Mouse (Mus musculus) gastrocnemius, postnatal 14 days (tissue): ENCODE measurements around the gene Gm4881. TPM values are rescaled to one million over a fixed set of nuclear protein-coding genes. Genes with fewer than 3 reads are reported as not detected.

ENCODE experiments used
- DNase-seq: peaks from one replicate; pipeline ENCODE4 v3.0.0; 2021; ENCODE audit warnings: mixed read lengths
- intact Hi-C: fragments of 180-260 bp; cut with DNase I; formaldehyde crosslinking; loops from one replicate; pipeline ENCODE4 v1.15.1; 2025; ENCODE audit warnings: low total_unique reads
- long read RNA-seq, 2 experiments: library from polyadenylated mRNA; stranded (forward); transcript quantifications; one replicate each; pipeline ENCODE4 v2.0.0; 2021
- total RNA-seq, 2 experiments: library from RNA; stranded (reverse); gene quantifications; 2 replicates each; pipeline ENCODE4 v1.2.3; 2021

Gm4881 gene
- total RNA-seq: not detected
- long read RNA-seq, experiment 1: 0 reads
- long read RNA-seq, experiment 2: 0 reads

DNA sequence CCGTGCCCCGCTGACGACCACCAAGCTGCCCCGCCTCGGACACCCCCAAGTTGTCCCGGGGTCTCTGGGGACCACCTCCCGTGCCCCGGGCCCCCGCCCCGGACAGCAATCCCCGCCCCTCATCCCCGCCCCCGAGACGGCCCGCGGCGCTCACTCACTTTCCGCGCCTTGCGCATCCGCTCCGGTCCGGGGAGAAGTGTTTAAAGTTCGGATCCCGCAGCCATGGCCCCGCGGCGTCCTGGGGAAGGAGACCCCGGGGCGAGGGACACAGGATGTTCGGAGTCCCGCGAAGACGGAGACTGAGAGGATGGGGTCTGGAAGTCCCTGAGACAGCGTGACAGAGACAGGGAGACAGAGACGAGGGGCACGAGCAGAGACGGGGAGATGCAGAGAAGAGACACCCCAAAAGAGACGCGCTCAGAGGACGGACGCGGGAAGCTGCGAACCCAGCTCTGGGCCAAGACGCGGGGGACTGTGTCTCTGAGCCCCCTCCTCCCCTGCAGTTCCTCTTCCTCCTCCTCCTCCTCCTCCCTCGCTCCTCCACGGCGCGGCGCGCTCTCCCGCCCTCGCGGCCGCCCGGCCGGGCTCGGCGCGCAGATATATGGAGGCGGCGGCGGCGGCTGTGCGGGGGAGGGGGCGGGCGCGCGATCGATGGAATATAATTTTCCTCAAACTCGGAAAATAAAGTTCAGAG, at the start of gene Gm4881:
TSS of gene Gm4881 (minus strand) at position 238 of the 694 bp plus-strand sequence.
- intact Hi-C loops: no loop called here
- no peak for DNase-seq

GRCm38 (mm10) chr7:24993081-24993480, 48.8 kb upstream of the Gm4881 start:
- DNase-seq: no peak
- intact Hi-C loops: no loop called here

- intact Hi-C loops: no loop called here
- DNase-seq: no peak
These were observed 46.2 kb upstream of the Gm4881 start for GRCm38 (mm10) chr7:24990478-24990877.

DNA sequence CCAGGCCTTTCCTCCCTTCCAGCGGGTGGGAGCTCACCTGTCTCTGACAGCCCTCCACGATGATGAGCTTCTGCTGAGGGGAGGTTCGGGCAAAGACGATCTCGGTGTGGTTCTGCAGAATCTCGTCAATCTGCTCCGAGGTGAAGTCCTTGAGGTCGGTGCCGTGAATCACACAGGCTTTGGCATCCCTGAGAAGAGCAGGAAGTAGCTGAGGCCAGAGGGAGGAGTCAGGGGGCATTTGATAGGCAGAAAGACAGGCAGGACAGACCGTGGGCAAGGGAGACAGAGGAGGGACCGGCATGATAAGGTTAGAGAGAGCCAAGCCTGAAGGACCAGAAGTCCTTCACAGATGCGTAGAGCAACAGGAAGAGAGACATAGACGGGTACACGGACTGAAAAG, 43.6 kb upstream of the Gm4881 start:
- intact Hi-C loops: no loop called here
- no peak for DNase-seq

DNA sequence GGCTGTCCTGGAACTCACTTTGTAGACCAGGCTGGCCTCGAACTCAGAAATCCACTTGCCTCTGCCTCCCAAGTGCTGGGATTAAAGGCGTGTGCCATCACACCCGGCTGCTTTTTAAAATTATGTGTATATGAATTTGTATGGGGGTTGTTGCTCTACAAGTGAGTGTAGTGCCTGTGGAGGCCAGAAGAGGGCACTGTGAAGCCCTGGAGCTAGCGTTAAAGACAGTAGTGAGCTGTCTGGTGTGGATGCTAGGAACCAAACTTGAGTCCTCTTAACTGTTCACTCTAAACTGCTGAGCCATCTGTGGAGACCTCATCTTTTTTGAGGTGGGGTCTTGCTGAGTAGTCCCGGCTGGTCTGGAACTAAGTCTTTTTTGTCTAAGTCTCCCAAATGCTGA, 41.5 kb upstream of the Gm4881 start:
- DNase-seq: no peak
- intact Hi-C loops: no loop called here

DNA sequence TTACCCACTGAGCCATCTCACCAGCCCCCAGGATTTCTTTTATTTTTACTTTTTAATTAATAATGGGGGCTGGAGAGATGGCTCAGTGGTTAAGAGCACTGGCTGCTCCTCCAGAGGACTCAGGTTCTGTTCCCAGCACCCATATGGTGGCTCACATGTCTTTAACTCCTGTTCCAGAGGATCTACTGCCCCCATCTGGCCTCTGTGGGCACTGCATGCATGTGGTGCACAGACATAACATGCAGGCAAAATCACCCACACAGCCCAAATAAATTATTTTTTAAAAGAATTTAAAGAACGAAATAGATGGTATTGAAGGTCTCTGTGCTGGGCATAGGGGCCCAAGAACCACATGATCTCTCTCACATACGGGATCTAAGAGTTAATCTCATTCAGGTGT, 40.0 kb upstream of the Gm4881 start:
- no peak for DNase-seq
- intact Hi-C loops: no loop called here

DNA sequence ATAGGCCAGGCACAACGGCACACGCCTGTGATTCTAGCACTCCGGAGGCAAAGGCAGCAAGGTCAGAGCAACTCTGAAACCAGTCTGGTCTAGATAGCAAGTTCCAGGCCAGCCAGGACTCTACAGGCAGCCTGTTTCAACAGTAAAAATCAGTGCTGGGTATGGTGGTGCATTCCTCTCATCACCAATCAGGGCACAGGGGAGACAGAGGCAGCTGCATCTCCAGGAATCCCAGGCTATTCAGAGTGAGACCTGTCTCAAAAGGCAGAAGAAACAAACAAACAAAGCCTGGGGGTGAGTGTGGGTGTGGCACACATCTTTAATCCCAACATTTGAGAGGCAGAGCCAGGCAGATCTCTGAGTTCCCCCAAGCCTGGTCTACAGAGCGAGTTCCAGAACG, 39.1 kb upstream of the Gm4881 start:
- intact Hi-C loops: no loop called here
- DNase-seq: no peak

GRCm38 (mm10) chr7:24980439-24980838, 36.1 kb upstream of the Gm4881 start:
- intact Hi-C loops: no loop called here
- no peak for DNase-seq

DNA sequence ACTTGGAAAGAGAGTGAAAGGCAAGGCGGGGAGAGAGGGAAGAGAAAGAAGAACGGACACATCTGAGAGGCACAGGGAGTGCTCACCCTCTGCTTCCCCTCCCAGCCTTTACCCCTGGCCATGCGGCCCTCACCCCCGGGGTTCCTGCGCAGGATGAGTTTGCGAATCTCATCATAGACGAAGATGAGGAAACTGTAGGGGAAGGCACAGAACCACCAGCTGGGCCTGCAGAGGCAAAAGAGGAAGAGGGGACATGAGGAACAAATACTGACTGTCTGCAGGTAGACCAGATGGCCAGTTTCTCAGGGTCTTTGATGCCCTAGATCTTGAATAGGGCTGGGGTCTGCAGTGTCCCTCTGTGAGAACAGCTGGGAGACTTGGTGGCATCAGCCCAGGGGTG, 34.5 kb upstream of the Gm4881 start:
- DNase-seq: no peak
- intact Hi-C loops: no loop called here

GRCm38 (mm10) chr7:24974893-24975595, 30.8 kb upstream of the Gm4881 start:
- intact Hi-C loops: no loop called here
- no peak for DNase-seq

GRCm38 (mm10) chr7:24973902-24974301, 29.6 kb upstream of the Gm4881 start:
- intact Hi-C loops: no loop called here
- DNase-seq: no peak

GRCm38 (mm10) chr7:24973208-24973607, 28.9 kb upstream of the Gm4881 start:
- DNase-seq: no peak
- intact Hi-C loops: no loop called here

GRCm38 (mm10) chr7:24971972-24972893, 27.9 kb upstream of the Gm4881 start, which contains the start of gene Rabac1:
TSS of gene Rabac1 (minus strand) at chr7:24972754.
- DNase-seq: peak; percentile 89
- intact Hi-C loops: no loop called here

- intact Hi-C loops: no loop called here
- peak; percentile 34 for DNase-seq
These were observed 27.1 kb upstream of the Gm4881 start for GRCm38 (mm10) chr7:24971261-24971971.

GRCm38 (mm10) chr7:24970341-24970740, 26.0 kb upstream of the Gm4881 start:
- DNase-seq: no peak
- intact Hi-C loops: no loop called here

GRCm38 (mm10) chr7:24969805-24970204, 25.5 kb upstream of the Gm4881 start:
- DNase-seq: no peak
- intact Hi-C loops: no loop called here

DNA sequence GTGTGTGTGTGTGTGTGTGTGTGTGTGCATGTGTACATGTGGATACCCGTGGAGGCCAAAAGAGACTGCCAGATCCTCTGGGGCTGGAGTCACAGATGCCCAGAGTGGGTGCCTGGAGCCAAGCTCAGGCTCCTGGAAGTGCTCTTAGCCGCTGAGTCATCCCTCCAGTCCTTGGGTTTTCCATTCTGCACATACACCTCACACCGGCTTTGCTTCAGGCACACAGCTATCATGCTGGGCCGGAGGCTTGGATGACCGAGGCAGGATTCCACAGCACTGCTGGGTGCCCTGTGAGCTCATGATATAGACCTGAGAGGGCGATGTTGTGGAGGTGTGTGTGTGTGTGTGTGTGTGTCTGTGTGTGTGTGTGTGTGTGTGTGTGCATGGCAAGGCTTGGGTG, 24.2 kb upstream of the Gm4881 start:
- intact Hi-C loops: no loop called here
- no peak for DNase-seq

DNA sequence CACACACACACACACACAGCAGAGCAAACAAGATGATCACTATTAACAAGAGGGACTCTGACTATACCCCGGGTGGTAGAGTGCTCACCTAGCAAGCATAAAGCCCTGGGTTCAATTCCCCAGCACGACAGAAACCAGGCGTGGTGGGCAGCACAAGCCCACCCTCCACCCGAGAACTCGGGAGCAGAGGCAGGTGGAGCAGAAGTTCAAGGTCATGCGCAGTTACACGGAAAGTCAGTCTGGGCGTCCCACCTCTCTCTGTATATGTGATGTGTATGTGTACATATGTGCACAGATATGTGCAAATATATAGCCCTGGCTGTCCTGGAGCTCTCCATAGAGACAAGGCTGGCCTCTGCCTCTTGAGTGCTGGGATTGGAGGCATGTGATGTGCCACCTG, 23.7 kb upstream of the Gm4881 start:
- no peak for DNase-seq
- intact Hi-C loops: no loop called here

- DNase-seq: peak; percentile 69
- intact Hi-C loops: no loop called here
These were observed 20.7 kb upstream of the Gm4881 start for GRCm38 (mm10) chr7:24964897-24965535.
